Mouse (Mus musculus) layer of hippocampus, postnatal 36 days (tissue): ENCODE data around the gene Rbbp6. TPM values are rescaled to one million over a fixed set of nuclear protein-coding genes. Genes with fewer than 3 reads are reported as not detected.

Experiments
- DNase-seq, 2 experiments: peaks; one replicate each; pipeline ENCODE4 v3.0.0; 2022
- total RNA-seq, 2 experiments: library from RNA; stranded (reverse); gene quantifications; 2 replicates each; pipeline ENCODE4 v1.2.3; 2021

The Rbbp6 gene
- 10 to 100 TPM; 71.6 to 75.1 TPM for total RNA-seq

GRCm38 (mm10) chr7:122965386-122965785 is at the start of gene Rbbp6:
TSS of gene Rbbp6 (plus strand) at chr7:122965686.
- no peak for DNase-seq

GRCm38 (mm10) chr7:122919728-122920582 is 45.5 kb upstream of the Rbbp6 start:
- peak in 1 of 2 experiments; percentile 55 for DNase-seq

GRCm38 (mm10) chr7:122921537-122921936 is 43.9 kb upstream of the Rbbp6 start:
- DNase-seq = no peak

- DNase-seq = no peak
These were observed 41.2 kb upstream of the Rbbp6 start for GRCm38 (mm10) chr7:122924256-122924655.

GRCm38 (mm10) chr7:122930494-122930893 is 35.0 kb upstream of the Rbbp6 start:
- no peak for DNase-seq

GRCm38 (mm10) chr7:122932171-122932570 is 33.3 kb upstream of the Rbbp6 start:
- no peak for DNase-seq

- no peak for DNase-seq
These were observed 28.9 kb upstream of the Rbbp6 start for GRCm38 (mm10) chr7:122936626-122937025.

GRCm38 (mm10) chr7:122938197-122938596 is 27.3 kb upstream of the Rbbp6 start:
- no peak for DNase-seq

GRCm38 (mm10) chr7:122939181-122939580 is 26.3 kb upstream of the Rbbp6 start:
- no peak for DNase-seq

- no peak for DNase-seq
These were observed 25.0 kb upstream of the Rbbp6 start for GRCm38 (mm10) chr7:122940371-122941075.

GRCm38 (mm10) chr7:122942111-122942510 is 23.4 kb upstream of the Rbbp6 start:
- no peak for DNase-seq

GRCm38 (mm10) chr7:122945149-122945548 is 20.3 kb upstream of the Rbbp6 start:
- DNase-seq = peak; percentile 70 to 76

- no peak for DNase-seq
These were observed 16.2 kb upstream of the Rbbp6 start for GRCm38 (mm10) chr7:122949268-122949667.

- no peak for DNase-seq
These were observed 14.0 kb upstream of the Rbbp6 start for GRCm38 (mm10) chr7:122951464-122951863.

- DNase-seq = no peak
These were observed 13.4 kb upstream of the Rbbp6 start for GRCm38 (mm10) chr7:122952066-122952465.

- DNase-seq = no peak
These were observed 10.8 kb upstream of the Rbbp6 start for GRCm38 (mm10) chr7:122954451-122955225.

- DNase-seq = no peak
These were observed 10.1 kb upstream of the Rbbp6 start for GRCm38 (mm10) chr7:122955226-122955955.

GRCm38 (mm10) chr7:122968751-122969150 is 3.3 kb downstream of the Rbbp6 start:
- DNase-seq = no peak

GRCm38 (mm10) chr7:122969231-122970032 is 3.9 kb downstream of the Rbbp6 start:
- peak; percentile 89 for DNase-seq

GRCm38 (mm10) chr7:122970119-122970781 is 4.8 kb downstream of the Rbbp6 start:
- DNase-seq = peak; percentile 53 to 58
